Mouse (Mus musculus): ENCODE data around the gene Leng1. TPM values are rescaled to one million over a fixed set of nuclear protein-coding genes. Genes with fewer than 3 reads are reported as not detected.
A peak's percentile ranks its signal among the peaks of the same experiment; 100 is the strongest.

Leng1 gene
- polyA plus RNA-seq, 1 experiment from 2014 or later, result 22.3 TPM

DNA sequence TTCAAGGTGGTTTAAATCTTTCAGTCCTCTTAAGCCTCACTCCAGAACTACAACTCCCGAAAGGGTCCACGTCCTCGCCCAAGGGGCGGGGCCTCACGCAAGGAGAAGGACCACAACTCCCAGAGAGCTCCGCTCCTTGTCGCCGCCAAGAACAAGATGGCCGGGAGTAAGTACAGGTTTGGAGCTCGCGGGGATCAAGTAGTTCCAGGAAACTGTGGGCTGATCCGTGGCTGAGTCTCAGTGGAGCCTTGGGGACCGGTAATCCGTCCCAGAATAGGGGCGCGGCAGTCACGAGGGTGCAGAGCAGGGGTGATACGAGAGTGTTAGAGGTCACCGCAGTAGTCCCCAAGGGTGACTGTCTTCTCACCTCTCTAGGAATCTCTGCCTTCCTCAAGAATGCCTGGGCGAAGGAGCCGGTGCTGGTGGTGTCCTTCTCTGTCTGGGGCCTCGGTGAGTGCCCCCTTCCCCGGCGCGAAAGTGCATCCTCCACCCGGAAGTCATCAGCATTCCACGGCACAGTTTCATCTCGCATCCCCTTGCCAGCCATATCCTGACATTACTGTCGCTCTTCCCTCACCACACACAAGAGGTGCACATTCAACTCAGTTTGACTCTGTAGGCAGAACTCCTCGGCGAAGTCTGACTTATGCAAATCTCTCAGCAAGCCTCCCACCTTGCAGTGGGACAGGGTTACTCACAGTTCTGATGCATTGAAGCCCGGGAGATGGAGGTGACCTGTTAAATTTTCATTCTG is 48.2 kb downstream of the Leng1 start, which contains the start of gene Ndufa3:
Ndufa3 (plus strand) TSS at position 132 of the 754 bp plus-strand sequence.
- ATAC-seq (replicated peaks; ENCODE audit: extremely low read depth, insufficient read depth, low FRiP score), result peak; percentile 96
- Histone ChIP-seq H3K9ac (ENCODE audit: low read length) (peak within 1 kb of the TSS; percentile 90), H3K4me1 (ENCODE audit: control insufficient read depth, insufficient read depth, low read length) (peaks cover 5% of the 10 kb centered on the region), H3K27me3 (ENCODE audit: control insufficient read depth, insufficient read depth, low read length) (no peaks in the 10 kb centered on the region), H3K9me3 (replicated peaks; ENCODE audit: control insufficient read depth, low read length) (no peaks in the 10 kb centered on the region), H3K4me2 (ENCODE audit: low read depth, low read length) (peak within 1 kb of the TSS; percentile 85), H3K4me3 (ENCODE audit: low read length) (peak within 1 kb of the TSS; percentile 85), H3K36me3 (ENCODE audit: control insufficient read depth, insufficient read depth) (peaks cover 13% of the 10 kb centered on the region), H3K27ac (ENCODE audit: low read length) (peak within 1 kb of the TSS; percentile 82)
- WGBS, result under 1% methylated on average over 32 of the region's 32 CpGs

DNA sequence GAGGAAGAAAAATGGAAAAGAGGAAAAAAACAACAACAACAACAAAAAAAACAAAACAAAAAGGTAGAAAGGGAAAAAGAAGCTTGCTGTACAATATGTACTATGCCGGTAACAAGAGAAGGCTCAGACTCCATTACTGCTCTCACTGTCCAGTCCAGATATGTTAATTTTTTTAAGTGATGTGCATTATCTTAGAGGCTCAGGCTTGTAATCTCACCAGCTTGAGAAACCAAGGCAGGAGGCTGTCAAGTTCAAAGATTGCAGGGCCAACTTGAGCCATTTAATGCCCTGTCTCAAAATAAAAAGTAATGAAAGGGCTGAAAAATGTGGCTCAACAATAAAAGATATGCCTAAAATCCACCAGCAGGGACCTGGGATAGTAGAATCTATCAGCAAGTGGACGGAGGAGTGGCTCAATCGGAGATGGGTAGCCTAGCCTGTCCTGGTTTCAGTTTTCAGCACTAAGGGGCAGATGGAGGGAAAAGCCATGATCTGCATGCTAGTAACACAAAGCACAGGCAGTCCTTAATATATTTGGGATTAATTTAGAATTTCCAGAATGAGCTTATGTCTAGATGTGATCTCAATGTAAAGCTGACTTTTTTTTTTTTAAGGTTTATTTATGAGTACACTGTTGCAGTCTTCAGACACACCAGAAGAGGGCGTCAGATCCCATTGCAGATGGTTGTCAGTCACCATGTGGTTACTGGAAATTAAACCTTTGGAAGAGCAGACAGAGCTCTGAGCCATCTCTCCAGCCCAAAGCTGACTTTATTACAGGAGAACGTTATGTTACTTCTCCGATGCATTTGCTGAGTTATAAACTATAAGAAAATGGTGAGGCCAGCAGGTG is 49.0 kb downstream of the Leng1 start:
- Histone ChIP-seq H3K36me3 (ENCODE audit: control insufficient read depth, insufficient read depth) (peaks cover 13% of the 10 kb centered on the region), H3K4me1 (ENCODE audit: control insufficient read depth, insufficient read depth, low read length) (peaks cover 5% of the 10 kb centered on the region), H3K4me2 (ENCODE audit: low read depth, low read length) (peak overlapping the region; percentile 44), H3K4me3 (ENCODE audit: low read length) (peak overlapping the region; percentile 85), H3K9me3 (replicated peaks; ENCODE audit: control insufficient read depth, low read length) (no peaks in the 10 kb centered on the region), H3K27me3 (ENCODE audit: control insufficient read depth, insufficient read depth, low read length) (no peaks in the 10 kb centered on the region), H3K9ac (ENCODE audit: low read length) (no peak overlapping the region), H3K27ac (ENCODE audit: low read length) (no peak overlapping the region)
- ATAC-seq (replicated peaks; ENCODE audit: extremely low read depth, insufficient read depth, low FRiP score), result no peak
- WGBS, result 40% methylated on average over 6 of the region's 6 CpGs

DNA sequence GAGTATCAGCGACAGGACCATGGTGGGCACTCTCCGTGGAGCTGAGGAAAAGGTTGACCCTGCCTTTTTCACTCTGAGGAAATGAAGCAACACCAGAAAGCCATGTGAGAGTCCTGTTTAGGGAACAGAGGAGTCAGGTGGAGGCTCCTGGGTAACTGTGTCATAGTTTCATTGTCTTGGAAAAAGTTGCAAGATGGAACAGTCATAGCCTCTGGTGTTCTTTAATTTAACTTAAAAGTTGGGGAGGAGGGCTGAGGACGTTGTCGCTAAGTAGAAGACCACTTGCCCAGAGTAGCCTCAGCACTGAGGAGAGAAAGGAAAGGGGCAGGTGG is 49.6 kb downstream of the Leng1 start, which contains the start of gene Oscar:
Oscar (minus strand) TSS at position 101 of the 332 bp plus-strand sequence.
- Histone ChIP-seq H3K4me1 (ENCODE audit: control insufficient read depth, insufficient read depth, low read length) (peaks cover 5% of the 10 kb centered on the region), H3K9me3 (replicated peaks; ENCODE audit: control insufficient read depth, low read length) (no peaks in the 10 kb centered on the region), H3K4me2 (ENCODE audit: low read depth, low read length) (peak within 1 kb of the TSS; percentile 44), H3K9ac (ENCODE audit: low read length) (no peak within 1 kb of the TSS), H3K27ac (ENCODE audit: low read length) (no peak within 1 kb of the TSS), H3K27me3 (ENCODE audit: control insufficient read depth, insufficient read depth, low read length) (no peaks in the 10 kb centered on the region), H3K4me3 (ENCODE audit: low read length) (peak within 1 kb of the TSS; percentile 85), H3K36me3 (ENCODE audit: control insufficient read depth, insufficient read depth) (peaks cover 13% of the 10 kb centered on the region)
- no peak for ATAC-seq (replicated peaks; ENCODE audit: extremely low read depth, insufficient read depth, low FRiP score)
- WGBS, result 79% methylated on average over 4 of the region's 4 CpGs

DNA sequence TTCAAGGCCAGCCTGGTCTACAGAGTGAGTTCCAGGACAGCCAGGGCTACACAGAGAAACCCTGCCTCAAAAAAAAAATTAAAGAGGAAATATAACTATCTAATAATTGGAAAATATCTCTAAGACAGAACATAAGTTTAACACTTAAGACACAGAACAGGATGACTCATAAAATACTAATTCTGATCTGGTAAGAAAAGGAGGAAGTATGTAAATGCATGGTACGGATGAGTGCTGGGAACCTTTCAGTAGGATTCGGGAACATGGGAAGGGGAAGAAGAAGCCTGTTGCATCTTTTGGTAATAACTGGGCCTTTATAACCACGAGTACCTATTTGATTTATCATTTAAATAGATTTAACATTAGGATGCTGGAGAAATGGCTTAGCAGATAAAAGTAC is 51.6 kb downstream of the Leng1 start:
- H3K27me3 ChIP-seq (ENCODE audit: control insufficient read depth, insufficient read depth, low read length), result no peaks in the 10 kb centered on the region
- peaks cover 3% of the 10 kb centered on the region; the same call in 1 of the 2 replicates for H3K36me3 ChIP-seq (ENCODE audit: control insufficient read depth, insufficient read depth)
- no peak overlapping the region for H3K4me2 ChIP-seq (ENCODE audit: low read depth, low read length)
- no peaks in the 10 kb centered on the region for H3K9me3 ChIP-seq (replicated peaks; ENCODE audit: control insufficient read depth, low read length)
- no peak overlapping the region for H3K27ac ChIP-seq (ENCODE audit: low read length)
- no peak for ATAC-seq (replicated peaks; ENCODE audit: extremely low read depth, insufficient read depth, low FRiP score)
- no peak overlapping the region for H3K9ac ChIP-seq (ENCODE audit: low read length)
- peaks cover 10% of the 10 kb centered on the region for H3K4me1 ChIP-seq (ENCODE audit: control insufficient read depth, insufficient read depth, low read length)
- H3K4me3 ChIP-seq (ENCODE audit: low read length), result no peak overlapping the region
- WGBS, result 74% methylated on average over 3 of the region's 3 CpGs

DNA sequence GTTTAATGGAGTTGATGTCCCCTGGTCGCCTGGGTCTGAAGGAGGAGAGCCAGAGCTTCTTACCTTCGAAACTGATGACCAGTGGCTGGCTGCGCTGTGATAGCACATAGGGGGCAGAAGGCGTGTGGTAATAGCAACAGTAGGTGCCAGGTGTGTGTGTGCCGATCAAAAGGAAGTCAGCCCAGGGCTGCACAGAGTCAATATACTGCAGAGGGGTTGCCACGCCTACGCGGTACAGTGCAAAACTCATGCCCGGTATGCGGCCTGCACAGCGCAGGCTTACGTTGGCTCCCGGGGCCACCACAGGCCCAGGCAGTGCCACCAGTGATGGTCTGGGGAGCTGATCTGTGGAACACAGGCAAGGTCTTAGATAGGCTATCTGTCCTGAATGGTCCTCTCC is 54.6 kb downstream of the Leng1 start:
- H3K9ac ChIP-seq (ENCODE audit: low read length), result no peak overlapping the region
- WGBS, result 78% methylated on average over 13 of the region's 13 CpGs
- ATAC-seq (replicated peaks; ENCODE audit: extremely low read depth, insufficient read depth, low FRiP score), result no peak

DNA sequence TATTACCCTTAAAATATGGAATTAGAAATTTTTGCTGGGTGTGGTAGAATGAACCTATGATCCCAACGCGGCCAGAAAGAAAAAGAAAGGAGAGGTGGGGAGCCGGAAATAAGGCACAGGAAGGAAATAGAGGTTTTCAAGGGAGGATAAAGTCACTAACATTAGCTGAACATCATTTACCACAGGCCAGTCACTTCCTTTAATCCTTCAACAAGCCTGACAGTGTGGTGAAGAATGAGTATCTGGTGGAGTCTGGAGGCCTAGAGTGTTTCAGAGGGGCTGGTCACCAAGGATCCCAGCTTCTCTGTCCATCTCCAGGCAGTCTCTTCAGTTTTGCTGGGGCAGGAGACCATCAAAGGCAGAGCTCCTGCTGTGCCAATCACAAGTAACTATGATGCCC is 55.2 kb downstream of the Leng1 start:
- WGBS, result 80% methylated on average over 3 of the region's 3 CpGs

More for the DNA sequence above, 54.6 kb downstream of the Leng1 start:
- Histone ChIP-seq H3K4me2 (ENCODE audit: low read depth, low read length) (no peak overlapping the region), H3K4me1 (ENCODE audit: control insufficient read depth, insufficient read depth, low read length) (peaks cover 7% of the 10 kb centered on the region), H3K27ac (ENCODE audit: low read length) (no peak overlapping the region), H3K27me3 (ENCODE audit: control insufficient read depth, insufficient read depth, low read length) (no peaks in the 10 kb centered on the region), H3K4me3 (ENCODE audit: low read length) (no peak overlapping the region), H3K9me3 (replicated peaks; ENCODE audit: control insufficient read depth, low read length) (no peaks in the 10 kb centered on the region), H3K36me3 (ENCODE audit: control insufficient read depth, insufficient read depth) (no peaks in the 10 kb centered on the region)

More for the DNA sequence above, 55.2 kb downstream of the Leng1 start:
- Histone ChIP-seq H3K4me1 (ENCODE audit: control insufficient read depth, insufficient read depth, low read length) (peaks cover 7% of the 10 kb centered on the region), H3K27me3 (ENCODE audit: control insufficient read depth, insufficient read depth, low read length) (no peaks in the 10 kb centered on the region), H3K4me2 (ENCODE audit: low read depth, low read length) (no peak overlapping the region), H3K4me3 (ENCODE audit: low read length) (no peak overlapping the region), H3K36me3 (ENCODE audit: control insufficient read depth, insufficient read depth) (no peaks in the 10 kb centered on the region), H3K9me3 (replicated peaks; ENCODE audit: control insufficient read depth, low read length) (0 out of 2 replicates have a peak, but pooled peaks cover 2% of the 10 kb centered on the region), H3K9ac (ENCODE audit: low read length) (no peak overlapping the region), H3K27ac (ENCODE audit: low read length) (no peak overlapping the region)
- no peak for ATAC-seq (replicated peaks; ENCODE audit: extremely low read depth, insufficient read depth, low FRiP score)

Small RNA genes within 50 kb of the gene (microRNA-seq; reads per million reads assigned to microRNA genes)
- gene Mir3572, result 0.59 reads per million

Other genes with a start within 250 kb of the Leng1 start
- gene Cacng6, start 241.6 kb downstream of the Leng1 start, polyA plus RNA-seq (2015; fragmentation: Nextera tagmentation; extraction: Ambion mirVana), result 15.5 and 18.9 TPM in 2 replicates
- not detected in 2 replicates for gene Tarm1, start 163.2 kb downstream of the Leng1 start, polyA plus RNA-seq (2015; fragmentation: Nextera tagmentation; extraction: Ambion mirVana)
- gene Oscar, start 49.7 kb downstream of the Leng1 start, polyA plus RNA-seq (2015; fragmentation: Nextera tagmentation; extraction: Ambion mirVana), result 0.27 TPM in 1 of 2 replicates, not detected in the other
- gene Ndufa3, start 48.5 kb downstream of the Leng1 start, polyA plus RNA-seq (2015; fragmentation: Nextera tagmentation; extraction: Ambion mirVana), result 644 and 753 TPM in 2 replicates
- 15.6 and 17.0 TPM in 2 replicates for gene Tfpt, start 35.9 kb downstream of the Leng1 start, polyA plus RNA-seq (2015; fragmentation: Nextera tagmentation; extraction: Ambion mirVana)
- gene Prpf31, start 35.9 kb downstream of the Leng1 start, polyA plus RNA-seq (2015; fragmentation: Nextera tagmentation; extraction: Ambion mirVana), result 60.8 and 62.2 TPM in 2 replicates
- gene Cnot3, start 20.6 kb downstream of the Leng1 start, polyA plus RNA-seq (2015; fragmentation: Nextera tagmentation; extraction: Ambion mirVana), result 29.9 and 32.9 TPM in 2 replicates
- gene Tmc4, start 11.7 kb upstream of the Leng1 start, polyA plus RNA-seq (2015; fragmentation: Nextera tagmentation; extraction: Ambion mirVana), result 7.0 and 7.3 TPM in 2 replicates
- 207 and 237 TPM in 2 replicates for gene Tsen34, start 27.0 kb upstream of the Leng1 start, polyA plus RNA-seq (2015; fragmentation: Nextera tagmentation; extraction: Ambion mirVana)
- 35.8 and 37.8 TPM in 2 replicates for gene Mboat7, start 27.7 kb upstream of the Leng1 start, polyA plus RNA-seq (2015; fragmentation: Nextera tagmentation; extraction: Ambion mirVana)
- 814 and 845 TPM in 2 replicates for gene Rps9, start 38.2 kb upstream of the Leng1 start, polyA plus RNA-seq (2015; fragmentation: Nextera tagmentation; extraction: Ambion mirVana)
- 0.76 and 1.3 TPM in 2 replicates for gene Pirb, start 54.6 kb upstream of the Leng1 start, polyA plus RNA-seq (2015; fragmentation: Nextera tagmentation; extraction: Ambion mirVana)
- gene Gm15448, start 159.8 kb upstream of the Leng1 start, polyA plus RNA-seq (2015; fragmentation: Nextera tagmentation; extraction: Ambion mirVana), result not detected in 2 replicates
- 0.30 and 0.32 TPM in 2 replicates for gene Pira2, start 179.2 kb upstream of the Leng1 start, polyA plus RNA-seq (2015; fragmentation: Nextera tagmentation; extraction: Ambion mirVana)
- gene Gm14548, start 232.3 kb upstream of the Leng1 start, polyA plus RNA-seq (2015; fragmentation: Nextera tagmentation; extraction: Ambion mirVana), result 0.24 and 0.28 TPM in 2 replicates
- gene Lilra6, start 249.7 kb upstream of the Leng1 start, polyA plus RNA-seq (2015; fragmentation: Nextera tagmentation; extraction: Ambion mirVana), result 0.24 and 0.33 TPM in 2 replicates

Data from heart, embryonic 16.5 days (tissue).